Mouse (Mus musculus) cortical plate, adult 2 months (tissue): ENCODE measurements around the gene Ndufa1.

Experiments
- CTCF ChIP-seq: fragments of 200-500 bp; IDR thresholded peaks from 2 replicates; pipeline ENCODE4 v1.5.1; 2011; ENCODE audit warnings: mild to moderate bottlenecking, control low read depth, low read length; ENCODE audit not compliant: insufficient read depth; ENCODE audit errors: extremely low read depth
- POLR2A ChIP-seq: fragments of 200-500 bp; IDR thresholded peaks from 2 replicates; pipeline ENCODE4 v1.6.1; 2011; ENCODE audit warnings: mild to moderate bottlenecking, low read length, control low read depth; ENCODE audit not compliant: insufficient read depth; ENCODE audit errors: extremely low read depth

- TF ChIP-seq POLR2A, result no peak
- TF ChIP-seq CTCF, result no peak
These were observed 27.8 kb downstream of the Ndufa1 start for GRCm38 (mm10) chrX:37163115-37163514.
